Mouse (Mus musculus) urinary bladder, adult 2 months (tissue): ENCODE results near the gene Nprl2. TPM values are rescaled to one million over a fixed set of nuclear protein-coding genes. Genes with fewer than 3 reads are reported as not detected.
A peak's percentile ranks its signal among the peaks of the same experiment; 100 is the strongest.

Experiments used
- DNase-seq: peaks from one replicate; pipeline ENCODE4 v3.0.0; 2022; ENCODE audit warnings: low spot score
- polyA plus RNA-seq: library from polyadenylated mRNA; depleted of rRNA; stranded (reverse); fragments of >200 nt; gene quantifications from 2 replicates; pipeline ENCODE4 v1.2.3, GENCODE M21; 2012

The Nprl2 gene
- polyA plus RNA-seq, 1 experiment: 35.2 TPM

DNA sequence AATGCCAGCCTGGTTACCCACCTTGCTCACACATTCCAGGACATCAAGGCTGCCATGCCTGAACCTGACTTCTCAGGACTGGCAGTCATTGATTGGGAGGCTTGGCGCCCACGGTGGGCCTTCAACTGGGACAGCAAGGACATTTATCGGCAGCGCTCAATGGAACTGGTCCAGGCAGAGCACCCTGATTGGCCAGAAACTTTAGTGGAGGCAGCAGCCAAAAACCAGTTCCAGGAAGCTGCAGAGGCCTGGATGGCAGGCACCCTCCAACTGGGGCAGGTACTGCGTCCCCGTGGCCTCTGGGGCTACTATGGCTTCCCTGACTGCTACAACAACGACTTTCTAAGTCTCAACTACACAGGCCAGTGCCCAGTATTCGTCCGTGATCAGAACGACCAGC, 35.8 kb downstream of the Nprl2 start:
- DNase-seq: no peak

DNA sequence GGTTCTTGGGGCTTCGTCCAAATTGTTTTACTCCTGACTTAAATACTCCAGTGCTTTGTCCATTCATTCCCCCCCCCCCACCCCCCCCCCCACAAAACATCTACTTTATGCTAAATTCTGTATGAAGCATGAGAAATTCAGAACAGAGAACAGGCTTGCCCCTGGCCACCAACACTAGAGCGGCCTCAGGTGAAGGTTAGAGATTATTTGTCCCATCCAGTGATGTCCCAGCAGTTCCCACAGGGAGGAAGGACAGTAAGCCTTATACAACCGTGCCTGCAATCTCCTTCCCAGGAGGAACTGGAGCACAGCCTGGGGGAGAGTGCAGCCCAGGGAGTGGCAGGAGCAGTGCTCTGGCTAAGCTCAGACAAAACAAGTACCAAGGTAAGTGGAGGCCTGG, 36.6 kb downstream of the Nprl2 start, which contains the start of gene Naa80:
TSS of gene Naa80 (plus strand) at position 301 of the 400 bp plus-strand sequence.
- DNase-seq: no peak

DNA sequence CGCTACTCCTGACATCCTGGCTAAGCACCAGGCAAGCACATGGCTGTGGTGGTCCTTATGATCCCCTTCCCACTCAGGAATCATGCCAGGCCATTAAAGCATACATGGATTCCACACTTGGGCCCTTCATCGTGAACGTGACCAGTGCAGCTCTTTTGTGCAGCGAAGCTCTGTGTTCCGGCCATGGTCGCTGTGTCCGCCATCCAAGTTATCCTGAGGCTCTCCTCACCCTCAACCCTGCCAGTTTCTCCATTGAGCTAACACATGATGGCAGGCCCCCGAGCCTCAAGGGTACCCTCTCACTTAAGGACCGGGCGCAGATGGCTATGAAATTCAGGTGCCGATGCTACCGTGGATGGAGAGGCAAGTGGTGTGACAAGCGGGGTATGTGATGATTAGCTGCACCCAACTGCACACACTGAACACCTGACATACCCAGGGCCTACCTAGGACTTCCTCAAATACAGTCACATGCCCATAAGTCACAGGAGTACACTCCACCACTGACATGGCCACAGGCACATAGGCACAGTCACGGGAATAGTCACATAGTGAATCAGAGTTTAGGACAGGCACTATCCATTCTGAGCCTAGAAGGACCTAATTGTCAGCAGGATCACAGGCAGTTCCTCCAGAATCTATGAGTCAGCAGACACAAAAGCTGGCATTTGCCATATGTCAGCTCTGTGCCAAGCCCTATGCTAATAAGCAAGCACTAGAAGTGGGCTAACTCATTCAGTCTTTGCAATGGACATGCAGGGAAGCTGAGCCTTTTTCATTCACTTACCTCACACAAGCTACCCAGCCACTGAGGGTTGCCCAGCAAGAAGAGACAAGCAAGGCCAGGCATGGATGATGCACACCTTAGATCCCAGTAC, 37.2 kb downstream of the Nprl2 start:
- no peak for DNase-seq

DNA sequence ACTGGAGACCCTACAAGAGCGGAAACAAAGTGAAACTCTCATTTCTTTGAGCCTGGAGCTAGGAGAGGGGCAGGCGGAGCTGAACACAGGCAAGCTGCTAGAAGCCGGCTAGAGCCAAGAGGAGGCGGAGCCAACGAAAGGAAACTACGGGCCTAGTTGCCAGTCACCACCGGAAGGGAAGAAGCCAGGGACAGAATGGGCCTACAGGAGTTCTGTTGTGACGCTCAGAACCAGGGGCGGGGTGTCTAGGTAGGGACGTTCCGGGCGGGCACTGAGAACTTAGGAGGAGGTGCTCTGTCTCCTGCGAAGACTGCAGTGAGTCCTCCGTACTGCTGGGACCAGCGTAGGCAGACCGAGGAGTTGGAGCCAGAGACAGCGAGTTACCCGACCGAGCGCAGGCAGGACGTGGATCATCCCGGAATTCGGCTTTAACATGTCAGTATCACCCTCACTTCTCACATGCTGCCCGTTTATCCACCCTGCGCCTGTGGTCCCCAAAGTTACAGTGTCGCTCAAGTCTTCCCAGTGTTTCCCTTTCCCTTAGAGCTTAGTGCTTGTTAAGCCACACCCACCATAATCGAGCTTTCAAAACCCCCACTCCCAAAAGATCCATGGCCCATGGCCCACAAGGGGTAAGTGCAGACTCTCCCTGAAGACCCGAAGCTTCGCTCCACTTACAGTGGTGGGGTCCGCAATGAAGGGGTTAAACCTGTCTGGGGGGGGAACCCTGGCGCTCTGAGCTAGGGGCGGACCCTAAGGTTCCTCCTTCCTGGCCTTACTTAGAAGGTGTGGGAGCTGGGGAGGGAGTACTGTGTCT, 38.7 kb downstream of the Nprl2 start, which contains the start of gene Hyal3:
TSS of gene Hyal3 (plus strand) at position 318 of the 817 bp plus-strand sequence.
- DNase-seq: peak; percentile 76

DNA sequence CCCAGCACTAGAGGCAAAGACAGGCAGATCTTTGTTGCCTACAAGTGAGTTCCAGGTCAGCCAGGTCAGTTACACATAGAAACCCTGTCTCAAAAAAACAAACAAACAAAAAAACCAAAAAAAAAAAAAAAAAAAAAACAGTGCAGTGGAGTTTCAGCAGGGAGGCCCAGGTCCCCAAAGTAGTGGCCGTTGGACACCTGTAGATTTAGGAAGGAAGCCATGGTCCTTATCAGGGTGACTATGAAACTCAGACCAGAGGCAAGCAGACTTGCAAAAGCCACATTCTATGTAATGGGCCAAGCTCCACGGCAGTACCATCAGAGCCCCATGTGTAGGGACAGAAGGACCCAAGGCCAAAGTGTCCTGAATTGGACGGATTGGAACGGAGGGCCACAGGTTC, 39.6 kb downstream of the Nprl2 start:
- no peak for DNase-seq

DNA sequence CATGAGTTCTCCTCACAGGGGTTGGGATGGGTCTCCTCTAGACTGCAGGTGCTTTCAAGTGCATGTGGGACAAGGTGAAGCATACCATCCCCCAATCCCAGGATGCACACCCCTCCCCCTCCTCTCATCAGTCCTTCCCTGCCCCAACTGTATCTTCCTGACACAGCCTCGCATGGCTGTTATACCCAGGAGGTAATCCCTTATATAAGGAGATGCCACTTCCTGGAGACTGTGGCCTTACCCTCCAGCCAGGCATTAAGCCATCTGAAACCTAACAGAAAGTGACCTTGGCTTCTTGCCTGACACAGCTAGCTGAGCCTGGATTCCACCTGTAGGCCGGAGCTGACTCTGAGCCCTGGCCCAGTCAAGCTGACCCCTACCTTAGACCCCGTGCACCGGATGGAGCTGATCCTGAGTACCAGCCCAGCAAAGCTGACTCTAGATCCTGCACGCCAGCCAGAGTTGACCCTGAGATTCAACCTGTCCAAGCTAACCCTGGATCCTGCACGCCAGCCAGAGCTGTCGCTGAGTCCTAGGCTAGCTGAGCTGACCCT, 40.6 kb downstream of the Nprl2 start:
- DNase-seq: no peak

DNA sequence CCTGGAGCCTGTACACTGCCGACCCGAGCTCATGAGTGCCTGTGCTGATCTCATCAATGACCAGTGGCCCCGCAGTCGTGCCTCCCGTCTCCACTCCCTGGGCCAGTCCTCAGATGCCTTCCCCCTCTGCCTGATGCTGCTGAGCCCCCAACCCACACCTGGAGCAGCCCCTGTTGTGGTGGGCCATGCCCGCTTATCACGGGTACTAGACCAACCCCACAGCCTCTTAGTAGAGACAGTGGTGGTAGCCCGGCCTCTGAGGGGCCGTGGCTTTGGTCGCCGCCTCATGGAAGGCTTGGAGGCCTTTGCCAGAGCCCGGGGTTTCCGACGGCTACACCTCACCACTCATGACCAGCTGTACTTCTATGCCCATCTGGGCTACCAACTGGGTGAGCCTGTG, 41.1 kb downstream of the Nprl2 start:
- DNase-seq: no peak

DNA sequence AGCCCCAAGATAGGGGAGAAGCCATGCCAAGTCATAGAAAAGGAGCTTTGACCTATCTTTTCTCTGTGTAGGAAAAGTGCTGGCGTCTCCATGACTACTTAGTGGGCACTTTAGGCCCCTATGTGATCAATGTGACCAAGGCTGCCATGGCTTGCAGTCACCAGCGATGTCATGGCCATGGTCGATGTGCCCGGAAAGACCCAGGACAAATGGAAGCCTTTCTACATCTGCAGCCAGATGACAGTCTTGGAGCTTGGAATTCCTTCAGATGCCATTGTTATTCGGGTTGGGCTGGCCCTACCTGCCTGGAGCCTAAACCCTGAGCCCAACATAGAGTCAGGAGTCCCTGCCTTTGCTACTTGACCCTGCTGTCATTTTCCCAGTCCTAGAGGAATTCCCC, 44.5 kb downstream of the Nprl2 start:
- no peak for DNase-seq

DNA sequence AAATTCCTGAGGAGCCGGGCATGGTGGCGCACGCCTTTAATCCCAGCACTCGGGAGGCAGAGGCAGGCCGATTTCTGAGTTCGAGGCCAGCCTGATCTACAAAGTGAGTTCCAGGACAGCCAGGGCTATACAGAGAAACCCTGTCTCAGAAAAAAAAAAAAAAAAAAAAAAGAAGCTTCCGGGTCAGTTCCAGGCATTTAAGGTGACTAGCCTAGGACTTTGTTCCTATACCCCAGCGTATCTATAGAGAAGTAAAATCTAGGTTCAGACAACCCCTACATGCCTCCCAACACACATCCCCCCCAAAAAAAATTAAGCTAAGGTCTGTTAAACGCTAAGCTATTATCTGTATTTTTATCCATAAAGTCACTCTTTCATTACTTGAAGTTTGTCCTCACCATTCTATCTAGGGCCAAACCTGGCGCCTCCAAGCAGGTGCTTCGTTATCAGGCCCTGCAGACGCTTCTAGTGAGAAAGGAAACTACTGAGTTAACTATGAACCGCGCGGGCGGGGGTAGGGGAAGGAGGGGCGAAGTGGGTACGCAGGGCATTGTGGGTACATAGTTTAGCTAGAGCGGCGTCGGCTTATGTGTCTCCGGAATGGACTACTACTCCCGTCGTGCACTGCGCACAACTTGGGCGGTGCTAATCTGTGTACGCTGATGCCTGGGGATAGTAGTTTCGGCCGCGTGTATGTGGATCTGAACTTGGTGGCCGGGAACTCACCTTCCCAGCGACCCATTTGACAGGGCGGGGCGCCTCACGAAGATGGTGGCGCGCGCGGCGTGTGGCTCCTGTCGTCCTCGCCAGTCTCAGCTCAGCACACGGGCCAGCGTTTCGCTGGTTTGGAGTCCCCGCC, 45.2 kb downstream of the Nprl2 start, which contains the start of gene Ifrd2:
TSS of gene Ifrd2 (plus strand) at position 669 of the 859 bp plus-strand sequence.
- DNase-seq: peak; percentile 79

DNA sequence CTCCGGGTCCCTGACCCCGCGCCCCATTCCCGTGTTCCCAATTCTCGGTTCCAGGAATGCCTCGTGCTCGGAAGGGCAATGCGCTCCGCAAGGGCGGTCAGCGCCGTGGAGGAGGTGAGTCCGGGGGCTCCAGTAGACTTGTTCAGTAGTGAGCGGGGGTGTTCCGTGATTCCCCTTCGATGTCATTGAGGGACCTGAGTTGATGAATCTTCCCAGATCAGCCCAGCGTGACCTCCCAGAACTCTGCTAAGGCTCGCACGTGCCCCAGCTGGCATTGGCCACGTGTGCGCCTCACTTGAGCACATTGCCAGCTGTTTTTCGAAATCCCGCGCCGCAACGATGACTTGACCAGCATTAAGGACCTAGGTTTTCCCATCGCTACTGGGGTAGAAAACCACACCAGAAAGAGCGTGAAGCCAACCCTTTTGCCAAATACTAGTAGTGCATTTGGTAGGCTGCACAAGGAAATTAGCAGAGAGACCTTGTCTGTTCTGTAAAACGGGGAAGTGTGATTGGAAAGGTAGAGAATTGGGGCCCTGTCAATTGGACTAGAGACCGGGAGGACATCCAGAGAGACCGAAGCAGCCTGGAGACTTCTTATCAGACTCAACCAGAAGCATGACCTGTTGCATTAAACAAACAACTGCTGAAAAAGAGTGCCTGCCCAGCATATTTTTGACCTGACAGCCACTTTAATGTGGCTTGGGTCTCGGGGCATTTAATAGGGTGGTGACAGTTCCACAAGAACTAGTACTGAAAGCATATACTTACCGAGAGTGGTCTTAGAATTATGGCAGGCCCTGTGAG, 46.0 kb downstream of the Nprl2 start:
- no peak for DNase-seq

DNA sequence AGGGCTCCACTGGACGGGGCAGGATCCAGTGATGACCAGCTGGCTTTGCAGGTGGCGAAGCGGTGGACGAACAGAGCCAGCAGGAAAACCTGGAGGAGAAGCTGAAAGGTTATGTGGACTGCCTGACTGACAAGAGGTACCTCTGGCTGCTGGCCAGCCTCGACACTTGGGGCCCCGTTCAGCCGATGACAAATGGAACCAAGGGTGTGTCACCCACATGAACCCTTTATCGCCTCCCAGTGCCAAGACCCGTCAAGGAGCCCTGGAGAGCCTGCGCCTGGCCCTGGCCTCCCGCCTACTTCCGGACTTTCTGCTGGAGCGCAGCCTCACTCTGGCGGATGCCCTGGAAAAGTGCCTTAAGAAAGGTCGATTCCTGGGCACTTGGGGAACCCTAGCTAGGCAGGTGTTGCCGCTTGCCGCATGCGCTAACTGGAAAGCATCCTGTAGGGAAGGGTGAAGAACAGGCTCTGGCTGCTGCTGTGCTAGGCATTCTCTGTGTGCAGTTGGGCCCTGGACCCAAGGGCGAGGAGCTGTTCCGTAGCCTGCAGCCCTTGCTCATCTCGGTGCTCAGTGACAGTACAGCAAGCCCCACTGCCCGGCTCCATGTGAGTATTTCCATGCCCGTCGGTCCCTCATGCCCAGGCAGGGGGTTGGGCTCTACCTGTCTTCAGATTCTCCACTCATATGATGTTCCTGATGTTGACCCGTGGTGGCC, 48.2 kb downstream of the Nprl2 start:
- no peak for DNase-seq

DNA sequence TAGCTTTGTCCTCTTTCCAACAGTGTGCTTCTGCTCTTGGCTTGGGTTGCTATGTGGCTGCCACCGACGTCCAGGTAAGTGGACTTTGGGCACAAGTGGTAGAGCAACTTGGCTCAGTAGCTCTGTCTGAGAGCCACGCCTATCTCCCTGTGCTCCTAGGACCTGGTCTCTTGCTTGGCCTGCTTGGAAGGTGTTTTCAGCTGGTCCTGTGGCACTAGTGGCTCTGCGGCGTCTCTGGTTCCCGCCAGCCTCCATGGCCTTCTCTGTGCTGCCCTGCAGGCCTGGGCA, 48.7 kb downstream of the Nprl2 start:
- DNase-seq: no peak

DNA sequence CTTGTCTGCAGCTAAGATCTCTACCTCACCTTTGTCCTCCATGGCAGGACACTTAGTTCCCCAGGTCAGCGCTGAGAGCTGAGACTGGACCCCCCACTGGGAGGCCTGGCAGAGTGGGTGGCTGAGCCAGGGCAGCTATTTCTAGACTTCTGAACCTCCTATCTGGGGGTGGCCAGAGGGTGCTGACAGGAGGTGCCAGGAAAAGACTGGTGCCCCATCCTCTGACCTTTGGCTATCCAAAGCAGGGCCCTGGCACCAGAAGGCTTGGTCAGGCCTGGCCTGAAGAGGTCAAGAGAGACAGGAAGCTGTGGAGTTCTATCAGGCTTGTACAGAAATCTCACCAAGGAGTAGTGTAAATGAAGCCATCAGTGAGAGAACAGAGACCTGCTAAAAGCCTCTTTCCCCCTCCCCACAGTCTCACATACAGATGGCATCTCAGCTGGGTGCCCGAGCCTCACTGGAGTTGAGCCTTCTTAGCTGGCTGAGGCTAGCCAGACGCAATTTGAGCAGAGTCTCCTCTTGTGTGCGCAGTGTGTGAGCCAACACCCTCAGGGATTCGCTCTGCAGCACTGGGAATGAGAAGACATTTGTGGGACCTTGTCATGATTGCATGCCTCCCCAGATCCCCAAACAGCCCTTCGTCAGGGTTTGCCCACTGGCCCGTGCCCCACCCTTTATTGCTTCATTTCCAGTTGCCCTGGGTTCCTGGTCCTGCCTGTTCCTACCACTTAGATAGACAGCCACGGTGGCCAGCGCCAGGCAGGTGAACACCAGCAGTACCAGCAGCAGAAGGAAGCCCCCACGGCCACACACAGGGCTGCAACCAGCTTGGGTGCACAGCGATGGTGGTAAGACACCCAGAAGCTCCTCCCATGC, 51.3 kb downstream of the Nprl2 start:
- no peak for DNase-seq

DNA sequence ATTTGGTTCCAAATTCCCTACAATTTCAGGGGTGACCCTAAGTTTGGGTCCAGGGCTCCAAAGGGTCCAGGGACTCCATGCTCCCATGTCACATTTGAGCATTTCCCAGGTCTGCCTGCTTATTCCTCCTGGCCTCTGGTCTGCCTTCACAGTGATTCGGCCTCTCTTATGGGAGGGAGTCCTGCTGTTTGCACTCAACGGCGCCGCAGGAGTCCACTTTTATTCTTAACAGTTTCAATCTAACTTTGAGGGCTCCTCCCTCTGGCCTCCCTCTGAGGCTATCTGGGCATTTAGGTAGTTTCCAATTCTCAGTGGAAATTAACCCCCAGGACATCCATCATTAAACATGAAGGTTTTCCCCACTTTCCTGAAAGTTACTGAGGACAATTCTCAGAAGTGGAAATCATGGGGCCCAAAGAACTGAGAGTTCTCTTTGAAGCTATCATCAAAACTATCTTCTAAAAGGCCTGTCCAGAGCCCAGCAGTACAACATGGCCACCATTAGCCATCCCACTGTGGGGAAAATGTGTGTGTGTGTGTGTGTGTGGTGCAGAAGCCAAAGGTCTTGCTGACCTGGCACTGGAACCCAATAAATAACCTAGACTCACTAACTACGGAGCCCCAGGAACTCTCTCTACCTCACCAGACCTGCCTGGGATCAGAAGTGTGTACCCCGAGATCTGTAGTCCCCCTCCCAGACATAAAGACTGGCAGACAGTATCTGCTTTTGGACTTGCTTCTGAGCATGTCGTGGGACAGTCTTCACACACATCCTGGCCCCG, 52.4 kb downstream of the Nprl2 start:
- DNase-seq: no peak
